Mouse (Mus musculus): ENCODE results near the gene Sik1.

Sik1 gene

GRCm38 (mm10) chr17:31875326-31875930, 19.8 kb upstream of the Sik1 start:
- peak in 1 of 2 experiments; percentile 2 for DNase-seq

- peak in 1 of 2 experiments; percentile 2 for DNase-seq
Measured at GRCm38 (mm10) chr17:31874691-31875090, 19.1 kb upstream of the Sik1 start.

GRCm38 (mm10) chr17:31873973-31874372, 18.4 kb upstream of the Sik1 start:
- peak in 1 of 2 experiments; percentile 3 for DNase-seq

- DNase-seq = peak in 1 of 2 experiments; percentile 4
Measured at GRCm38 (mm10) chr17:31873185-31873870, 17.7 kb upstream of the Sik1 start.

GRCm38 (mm10) chr17:31872826-31873165, 17.2 kb upstream of the Sik1 start:
- DNase-seq = peak in 1 of 2 experiments; percentile 2

- peak in 1 of 2 experiments; percentile 3 for DNase-seq
Measured at GRCm38 (mm10) chr17:31871968-31872825, 16.6 kb upstream of the Sik1 start.

GRCm38 (mm10) chr17:31870931-31871421, 15.4 kb upstream of the Sik1 start:
- peak in 1 of 2 experiments; percentile 8 for DNase-seq

- peak in 1 of 2 experiments; percentile 1 for DNase-seq
Measured at GRCm38 (mm10) chr17:31870446-31870845, 14.8 kb upstream of the Sik1 start.

- DNase-seq = peak in 1 of 2 experiments; percentile 0
Measured at GRCm38 (mm10) chr17:31868076-31868475, 12.5 kb upstream of the Sik1 start.

- peak in 1 of 2 experiments; percentile 1 for DNase-seq
Measured at GRCm38 (mm10) chr17:31867061-31867460, 11.5 kb upstream of the Sik1 start.

GRCm38 (mm10) chr17:31865636-31866035, 10.0 kb upstream of the Sik1 start:
- peak in 1 of 2 experiments; percentile 1 for DNase-seq

GRCm38 (mm10) chr17:31864666-31865450, 9.3 kb upstream of the Sik1 start:
- peak in 1 of 2 experiments; percentile 1 for DNase-seq

- DNase-seq = peak in 1 of 2 experiments; percentile 2
Measured at GRCm38 (mm10) chr17:31863151-31863815, 7.7 kb upstream of the Sik1 start.

- peak in 1 of 2 experiments; percentile 0 for DNase-seq
Measured at GRCm38 (mm10) chr17:31862136-31862535, 6.5 kb upstream of the Sik1 start.

GRCm38 (mm10) chr17:31861661-31862060, 6.1 kb upstream of the Sik1 start:
- peak in 1 of 2 experiments; percentile 1 for DNase-seq

- no peak for DNase-seq
Measured at GRCm38 (mm10) chr17:31860856-31861255, 5.3 kb upstream of the Sik1 start.

- DNase-seq = no peak
Measured at GRCm38 (mm10) chr17:31859367-31859766, 3.8 kb upstream of the Sik1 start.

GRCm38 (mm10) chr17:31858786-31859185, 3.2 kb upstream of the Sik1 start:
- DNase-seq = no peak

GRCm38 (mm10) chr17:31857903-31858426, 2.4 kb upstream of the Sik1 start:
- no peak for DNase-seq

- no peak for DNase-seq
Measured at GRCm38 (mm10) chr17:31857251-31857650, 1.6 kb upstream of the Sik1 start.

GRCm38 (mm10) chr17:31856519-31857160, 1.0 kb upstream of the Sik1 start:
- DNase-seq = peak in 1 of 2 experiments; percentile 43
